Mouse (Mus musculus): ENCODE data around the gene Mark4. TPM values are rescaled to one million over a fixed set of nuclear protein-coding genes. Genes with fewer than 3 reads are reported as not detected.

The Mark4 gene
- polyA plus RNA-seq, 1 experiment from 2014 or later = 12.1 TPM

GRCm38 (mm10) chr7:19477624-19478384, 19.2 kb upstream of the Mark4 start:
- Histone ChIP-seq H3K27ac (ENCODE audit: low read depth, low read length) (no peak overlapping the region), H3K9ac (ENCODE audit: low read depth, low read length) (no peak overlapping the region)

DNA sequence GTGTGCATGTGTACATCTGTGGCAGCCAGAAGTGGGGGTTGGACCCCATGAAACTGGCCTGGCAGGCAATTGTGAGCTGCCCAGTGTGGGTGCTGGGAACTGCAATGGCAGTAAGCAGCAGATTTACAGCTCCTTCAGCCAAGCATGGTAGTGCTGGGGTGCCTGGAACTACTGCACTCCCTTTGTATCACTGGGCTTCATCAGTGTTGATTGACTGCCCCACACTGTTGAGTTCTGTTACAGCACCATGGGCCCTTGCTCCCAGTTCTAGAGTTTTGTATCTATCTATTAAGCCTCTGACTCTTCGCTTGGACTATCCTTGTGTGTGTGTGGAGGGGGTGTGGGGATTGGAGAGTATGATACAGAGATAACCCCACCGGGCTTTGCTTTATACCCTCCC, 18.5 kb upstream of the Mark4 start:
- no peak overlapping the region for H3K27ac ChIP-seq (ENCODE audit: low read depth, low read length)
- WGBS = 74% methylated on average over 2 of the region's 2 CpGs

More at GRCm38 (mm10) chr7:19477624-19478384, 19.2 kb upstream of the Mark4 start:
- H3K9me3 ChIP-seq (ENCODE audit: control insufficient read depth, low read length) = no peaks in the 10 kb centered on the region
- no peak for ATAC-seq (ENCODE audit: low FRiP score, low TSS enrichment)
- H3K27me3 ChIP-seq (ENCODE audit: control insufficient read depth, insufficient read depth, low read length) = peaks cover 3% of the 10 kb centered on the region; the same call in 1 of the 2 replicates
- H3K4me1 ChIP-seq (ENCODE audit: control insufficient read depth, insufficient read depth, low read length) = no peaks in the 10 kb centered on the region
- H3K4me2 ChIP-seq (replicated peaks; ENCODE audit: low read depth, low read length) = no peak overlapping the region
- H3K36me3 ChIP-seq (ENCODE audit: control insufficient read depth, insufficient read depth, low read length) = no peaks in the 10 kb centered on the region
- 26% methylated on average over 14 of the region's 14 CpGs for WGBS
- no peak overlapping the region for H3K4me3 ChIP-seq (ENCODE audit: low read length)

GRCm38 (mm10) chr7:19473875-19474443, 15.3 kb upstream of the Mark4 start:
- Histone ChIP-seq H3K4me1 (ENCODE audit: control insufficient read depth, insufficient read depth, low read length) (no peaks in the 10 kb centered on the region), H3K4me2 (replicated peaks; ENCODE audit: low read depth, low read length) (peak overlapping the region; percentile 92), H3K9me3 (ENCODE audit: control insufficient read depth, low read length) (no peaks in the 10 kb centered on the region), H3K9ac (ENCODE audit: low read depth, low read length) (peak overlapping the region; percentile 72), H3K27me3 (ENCODE audit: control insufficient read depth, insufficient read depth, low read length) (peaks cover 27% of the 10 kb centered on the region), H3K4me3 (ENCODE audit: low read length) (peak overlapping the region; percentile 55), H3K36me3 (ENCODE audit: control insufficient read depth, insufficient read depth, low read length) (no peaks in the 10 kb centered on the region), H3K27ac (ENCODE audit: low read depth, low read length) (peak overlapping the region; percentile 55; the same call in 1 of the 2 replicates)
- ATAC-seq (ENCODE audit: low FRiP score, low TSS enrichment) = peak; percentile 88
- 0% methylated on average over 72 of the region's 89 CpGs for WGBS

More for the DNA sequence above, 18.5 kb upstream of the Mark4 start:
- no peak overlapping the region for H3K4me2 ChIP-seq (replicated peaks; ENCODE audit: low read depth, low read length)
- no peak for ATAC-seq (ENCODE audit: low FRiP score, low TSS enrichment)
- H3K4me1 ChIP-seq (ENCODE audit: control insufficient read depth, insufficient read depth, low read length) = no peaks in the 10 kb centered on the region
- no peaks in the 10 kb centered on the region for H3K9me3 ChIP-seq (ENCODE audit: control insufficient read depth, low read length)
- no peaks in the 10 kb centered on the region for H3K36me3 ChIP-seq (ENCODE audit: control insufficient read depth, insufficient read depth, low read length)
- H3K9ac ChIP-seq (ENCODE audit: low read depth, low read length) = no peak overlapping the region
- H3K4me3 ChIP-seq (ENCODE audit: low read length) = no peak overlapping the region
- peaks cover 10% of the 10 kb centered on the region for H3K27me3 ChIP-seq (ENCODE audit: control insufficient read depth, insufficient read depth, low read length)

- H3K27ac ChIP-seq (ENCODE audit: low read depth, low read length) = no peak overlapping the region
- no peaks in the 10 kb centered on the region for H3K9me3 ChIP-seq (ENCODE audit: control insufficient read depth, low read length)
- H3K36me3 ChIP-seq (ENCODE audit: control insufficient read depth, insufficient read depth, low read length) = no peaks in the 10 kb centered on the region
- 62% methylated on average over 4 of the region's 4 CpGs for WGBS
- H3K27me3 ChIP-seq (ENCODE audit: control insufficient read depth, insufficient read depth, low read length) = peaks cover 27% of the 10 kb centered on the region
- H3K4me1 ChIP-seq (ENCODE audit: control insufficient read depth, insufficient read depth, low read length) = no peaks in the 10 kb centered on the region
- H3K4me2 ChIP-seq (replicated peaks; ENCODE audit: low read depth, low read length) = no peak overlapping the region
- H3K4me3 ChIP-seq (ENCODE audit: low read length) = no peak overlapping the region
- H3K9ac ChIP-seq (ENCODE audit: low read depth, low read length) = no peak overlapping the region
- no peak for ATAC-seq (ENCODE audit: low FRiP score, low TSS enrichment)
These were observed 13.8 kb upstream of the Mark4 start for GRCm38 (mm10) chr7:19472403-19472802.

GRCm38 (mm10) chr7:19470308-19470707, 11.7 kb upstream of the Mark4 start:
- Histone ChIP-seq H3K9ac (ENCODE audit: low read depth, low read length) (no peak overlapping the region), H3K27me3 (ENCODE audit: control insufficient read depth, insufficient read depth, low read length) (peaks cover 27% of the 10 kb centered on the region)

DNA sequence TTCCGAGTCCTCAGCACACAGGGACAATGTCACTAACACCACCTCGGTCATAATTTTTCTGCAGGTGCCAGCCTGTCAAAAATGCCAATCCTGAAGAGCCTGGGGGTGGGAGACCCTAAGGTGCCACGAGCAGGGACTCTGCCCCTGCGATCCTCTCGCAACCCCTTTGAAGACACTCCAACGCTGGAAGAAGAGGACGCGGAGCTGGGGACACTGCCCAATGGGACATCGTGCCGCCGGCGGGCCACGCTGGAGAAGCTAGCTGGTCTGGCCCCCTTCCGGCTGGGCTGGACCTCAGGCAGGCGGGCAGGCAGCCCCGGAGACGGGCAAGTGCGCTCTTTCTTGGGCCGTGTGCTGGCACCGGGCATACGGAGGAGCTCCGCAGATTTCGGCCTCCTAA, 10.8 kb upstream of the Mark4 start:
- Histone ChIP-seq H3K9me3 (ENCODE audit: control insufficient read depth, low read length) (no peaks in the 10 kb centered on the region), H3K4me3 (ENCODE audit: low read length) (no peak overlapping the region), H3K4me2 (replicated peaks; ENCODE audit: low read depth, low read length) (no peak overlapping the region), H3K27ac (ENCODE audit: low read depth, low read length) (no peak overlapping the region), H3K27me3 (ENCODE audit: control insufficient read depth, insufficient read depth, low read length) (peaks cover 27% of the 10 kb centered on the region), H3K36me3 (ENCODE audit: control insufficient read depth, insufficient read depth, low read length) (no peaks in the 10 kb centered on the region), H3K4me1 (ENCODE audit: control insufficient read depth, insufficient read depth, low read length) (peaks cover 6% of the 10 kb centered on the region; the same call in 1 of the 2 replicates), H3K9ac (ENCODE audit: low read depth, low read length) (no peak overlapping the region)
- ATAC-seq (ENCODE audit: low FRiP score, low TSS enrichment) = no peak
- WGBS = 20% methylated on average over 23 of the region's 23 CpGs

More at GRCm38 (mm10) chr7:19470308-19470707, 11.7 kb upstream of the Mark4 start:
- no peaks in the 10 kb centered on the region for H3K4me1 ChIP-seq (ENCODE audit: control insufficient read depth, insufficient read depth, low read length)
- WGBS = 20% methylated on average over 14 of the region's 14 CpGs
- no peak overlapping the region for H3K27ac ChIP-seq (ENCODE audit: low read depth, low read length)
- no peak overlapping the region for H3K4me3 ChIP-seq (ENCODE audit: low read length)
- ATAC-seq (ENCODE audit: low FRiP score, low TSS enrichment) = no peak
- H3K9me3 ChIP-seq (ENCODE audit: control insufficient read depth, low read length) = no peaks in the 10 kb centered on the region
- H3K4me2 ChIP-seq (replicated peaks; ENCODE audit: low read depth, low read length) = no peak overlapping the region
- H3K36me3 ChIP-seq (ENCODE audit: control insufficient read depth, insufficient read depth, low read length) = no peaks in the 10 kb centered on the region

GRCm38 (mm10) chr7:19468279-19468678, 9.7 kb upstream of the Mark4 start:
- no peaks in the 10 kb centered on the region for H3K36me3 ChIP-seq (ENCODE audit: control insufficient read depth, insufficient read depth, low read length)
- 67% methylated on average over 12 of the region's 12 CpGs for WGBS
- no peaks in the 10 kb centered on the region for H3K9me3 ChIP-seq (ENCODE audit: control insufficient read depth, low read length)
- H3K27me3 ChIP-seq (ENCODE audit: control insufficient read depth, insufficient read depth, low read length) = peaks cover 27% of the 10 kb centered on the region
- no peak overlapping the region for H3K4me3 ChIP-seq (ENCODE audit: low read length)
- no peak overlapping the region for H3K27ac ChIP-seq (ENCODE audit: low read depth, low read length)
- no peak overlapping the region for H3K9ac ChIP-seq (ENCODE audit: low read depth, low read length)
- H3K4me1 ChIP-seq (ENCODE audit: control insufficient read depth, insufficient read depth, low read length) = peaks cover 9% of the 10 kb centered on the region; the same call in 1 of the 2 replicates
- ATAC-seq (ENCODE audit: low FRiP score, low TSS enrichment) = no peak
- H3K4me2 ChIP-seq (replicated peaks; ENCODE audit: low read depth, low read length) = no peak overlapping the region

GRCm38 (mm10) chr7:19467638-19468037, 9.0 kb upstream of the Mark4 start:
- Histone ChIP-seq H3K27me3 (ENCODE audit: control insufficient read depth, insufficient read depth, low read length) (peaks cover 23% of the 10 kb centered on the region), H3K27ac (ENCODE audit: low read depth, low read length) (no peak overlapping the region), H3K9me3 (ENCODE audit: control insufficient read depth, low read length) (no peaks in the 10 kb centered on the region), H3K4me2 (replicated peaks; ENCODE audit: low read depth, low read length) (no peak overlapping the region), H3K4me1 (ENCODE audit: control insufficient read depth, insufficient read depth, low read length) (peaks cover 12% of the 10 kb centered on the region; the same call in 1 of the 2 replicates), H3K36me3 (ENCODE audit: control insufficient read depth, insufficient read depth, low read length) (no peaks in the 10 kb centered on the region), H3K9ac (ENCODE audit: low read depth, low read length) (no peak overlapping the region), H3K4me3 (ENCODE audit: low read length) (no peak overlapping the region)
- ATAC-seq (ENCODE audit: low FRiP score, low TSS enrichment) = no peak
- WGBS = 43% methylated on average over 6 of the region's 6 CpGs

DNA sequence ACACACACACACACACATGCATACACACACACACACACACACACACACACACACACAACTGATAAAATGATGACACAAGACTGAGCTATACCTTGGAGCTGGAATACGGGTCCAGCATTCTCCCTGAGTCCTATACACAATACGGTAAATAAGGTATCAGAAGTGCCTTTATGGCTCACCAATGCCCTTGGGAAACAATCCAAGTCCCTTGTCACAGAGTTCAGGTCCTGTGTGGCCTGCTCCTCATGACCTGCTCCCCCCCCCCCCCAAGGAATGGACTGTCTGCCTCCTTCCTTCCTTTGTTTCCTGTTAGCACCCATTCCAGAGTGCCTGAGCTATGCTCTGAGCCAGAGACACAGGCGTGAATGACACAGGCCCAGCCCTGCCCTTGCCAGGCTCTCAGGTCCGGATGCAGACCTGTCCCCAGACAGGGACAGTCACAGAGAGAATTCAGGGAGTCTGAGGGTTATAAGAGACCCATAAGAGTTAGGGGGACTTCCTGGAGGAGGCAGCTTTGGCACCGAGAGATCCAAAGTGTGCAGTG, 8.1 kb upstream of the Mark4 start:
- Histone ChIP-seq H3K4me1 (ENCODE audit: control insufficient read depth, insufficient read depth, low read length) (peaks cover 12% of the 10 kb centered on the region; the same call in 1 of the 2 replicates), H3K27me3 (ENCODE audit: control insufficient read depth, insufficient read depth, low read length) (peaks cover 16% of the 10 kb centered on the region), H3K36me3 (ENCODE audit: control insufficient read depth, insufficient read depth, low read length) (no peaks in the 10 kb centered on the region), H3K27ac (ENCODE audit: low read depth, low read length) (no peak overlapping the region), H3K9me3 (ENCODE audit: control insufficient read depth, low read length) (no peaks in the 10 kb centered on the region), H3K9ac (ENCODE audit: low read depth, low read length) (no peak overlapping the region), H3K4me3 (ENCODE audit: low read length) (no peak overlapping the region), H3K4me2 (replicated peaks; ENCODE audit: low read depth, low read length) (no peak overlapping the region)
- 66% methylated on average over 5 of the region's 5 CpGs for WGBS
- ATAC-seq (ENCODE audit: low FRiP score, low TSS enrichment) = no peak
